Mouse (Mus musculus) embryo, embryonic 10 days (tissue): ENCODE measurements around the gene Nedd9.
"Not testable (repeated sequence)": the region's sequence is repeated elsewhere in the genome, so short reads cannot be mapped to it uniquely, and the experiment has no call there.

Experiments
- DNase-seq: peaks from one replicate; pipeline ENCODE4 v3.0.0-alpha.2; 2015; ENCODE audit warnings: low spot score

Gene Nedd9

DNA sequence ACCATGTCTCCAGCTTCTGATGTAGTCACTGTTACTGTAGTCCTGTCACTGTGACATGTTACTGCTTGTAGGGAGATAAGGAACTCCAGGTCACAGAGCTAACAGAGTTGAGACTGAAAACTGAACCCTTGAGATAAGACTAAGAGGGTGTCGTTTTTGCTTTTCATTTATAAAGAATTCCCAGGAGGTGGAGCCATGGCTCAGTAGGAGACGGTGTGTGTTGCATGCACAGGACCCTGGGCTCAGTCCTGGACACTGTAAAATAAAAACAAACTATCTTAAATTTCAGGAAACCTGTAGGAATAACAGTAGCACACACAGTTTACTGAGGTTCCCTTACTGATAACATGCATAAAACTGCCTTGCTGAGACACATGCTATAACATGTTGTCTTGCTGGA is 188.6 kb downstream of the Nedd9 start:
- no peak for DNase-seq

DNA sequence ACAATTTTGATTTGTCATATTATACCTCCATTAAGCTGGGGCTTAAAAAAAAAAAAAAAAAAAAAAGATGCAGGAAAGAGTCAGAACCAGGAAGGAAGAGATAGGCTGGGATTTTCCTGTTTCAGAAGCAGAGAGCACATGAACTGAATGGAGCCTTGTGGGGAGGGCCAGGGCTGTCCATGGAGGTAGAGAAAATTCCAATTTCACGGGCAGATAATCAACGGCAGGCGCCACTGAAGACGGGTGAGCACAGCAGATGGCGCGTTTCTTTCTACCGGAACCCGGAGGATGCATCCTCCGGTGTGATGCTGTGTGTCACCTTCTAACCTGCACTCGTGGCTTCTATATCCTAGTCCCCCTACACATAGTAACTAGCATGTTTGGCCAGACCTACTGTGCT is 190.8 kb downstream of the Nedd9 start:
- DNase-seq, result peak; percentile 42

DNA sequence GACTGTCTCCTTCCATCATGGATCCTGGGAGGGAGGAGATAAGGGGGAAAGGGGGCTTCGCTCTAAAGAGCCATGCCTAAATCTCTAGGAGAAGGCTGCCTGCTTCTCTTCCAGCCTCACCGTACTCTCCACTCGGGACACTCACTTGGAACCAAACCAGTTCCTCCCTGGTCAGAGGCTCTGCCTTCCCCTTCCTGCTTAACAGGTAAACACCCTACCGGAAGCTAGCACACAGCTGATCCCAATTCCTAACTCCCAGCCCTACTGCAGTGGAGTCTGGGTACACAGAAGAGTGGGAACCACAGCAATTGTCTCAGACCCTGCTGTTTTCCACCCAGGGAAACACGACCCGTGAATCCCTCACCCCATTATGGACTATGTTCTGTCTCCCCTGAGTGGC is 191.3 kb downstream of the Nedd9 start:
- DNase-seq, result no peak

DNA sequence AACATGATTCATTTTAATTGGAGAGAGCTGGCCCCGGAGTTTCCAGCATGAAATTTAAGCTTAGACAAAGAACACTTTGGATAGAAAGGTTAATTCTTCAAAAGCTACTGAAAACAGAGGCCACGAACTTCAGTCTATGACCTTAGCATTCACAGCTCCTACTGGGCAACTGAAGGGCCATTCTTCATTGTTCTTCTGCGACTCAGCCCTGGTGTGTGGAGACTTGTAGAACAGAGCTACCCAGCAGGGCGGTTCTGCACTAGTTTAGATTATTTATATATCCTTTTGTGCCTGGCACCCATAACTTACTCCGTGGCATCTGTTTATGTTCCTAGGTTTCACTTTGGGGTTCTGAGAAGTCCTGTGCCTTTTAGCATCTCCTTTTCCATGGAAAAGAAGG is 193.6 kb downstream of the Nedd9 start:
- peak; percentile 50 for DNase-seq

DNA sequence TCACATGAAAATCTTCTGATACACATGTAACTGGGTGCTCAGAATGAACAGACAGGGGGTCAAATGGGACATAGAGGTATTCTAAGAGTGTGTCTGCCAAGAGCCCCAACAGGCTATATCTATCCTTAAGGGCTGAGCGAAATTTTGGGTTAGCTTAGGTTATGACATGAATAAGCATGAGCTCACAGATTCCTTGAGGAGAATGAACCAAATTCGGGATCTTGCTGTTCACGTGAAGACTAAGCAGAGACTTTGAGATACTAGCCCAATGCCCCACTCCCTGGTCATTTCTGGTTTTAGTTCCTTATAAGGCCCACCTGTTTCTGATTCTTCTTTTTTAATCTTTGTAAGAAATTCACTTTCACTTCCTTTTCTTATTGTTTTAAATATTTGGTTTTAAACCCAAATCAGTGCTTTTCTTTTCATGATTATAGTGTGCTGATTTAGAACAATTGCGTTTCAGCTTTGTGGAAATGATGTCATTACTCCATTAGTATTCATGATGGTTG is 195.6 kb downstream of the Nedd9 start:
- DNase-seq, result no peak

DNA sequence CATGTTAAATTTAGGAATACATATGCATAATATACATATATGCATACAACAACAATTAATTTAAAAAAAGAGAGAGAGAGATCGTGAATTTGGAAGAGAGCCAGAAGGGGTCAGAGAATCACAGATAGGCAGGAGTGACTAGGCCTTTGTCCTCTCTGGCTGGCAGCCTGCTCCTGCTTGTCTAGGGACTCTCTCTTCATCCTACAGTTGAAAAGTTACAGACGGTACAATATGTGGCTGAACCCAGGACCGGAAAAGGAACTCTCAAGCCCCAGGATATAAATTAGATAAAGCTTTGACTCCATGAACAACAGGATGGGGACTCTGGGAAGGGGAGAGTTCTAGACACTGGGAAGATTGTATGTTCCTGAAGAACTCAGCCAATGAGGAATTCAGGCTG is 200.9 kb downstream of the Nedd9 start:
- DNase-seq, result no peak

DNA sequence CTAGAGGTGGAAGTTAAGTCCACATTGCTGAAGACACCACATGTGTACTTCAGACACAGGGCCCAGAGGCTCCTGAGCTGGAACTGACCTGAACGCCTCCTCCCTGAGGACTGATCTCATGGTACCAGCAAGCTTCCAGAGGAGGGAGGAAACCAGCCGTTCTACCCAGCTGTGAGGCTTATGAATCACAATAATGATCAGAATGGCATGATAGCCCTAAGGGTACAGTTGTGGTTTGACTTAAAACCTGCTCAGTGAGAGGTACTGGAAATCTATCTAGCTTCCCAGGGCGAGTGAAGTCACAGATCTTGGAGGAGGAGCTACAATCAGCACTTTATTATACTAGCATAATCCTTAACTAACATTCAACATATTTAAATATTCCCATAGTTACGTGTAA is 201.7 kb downstream of the Nedd9 start:
- DNase-seq, result no peak

DNA sequence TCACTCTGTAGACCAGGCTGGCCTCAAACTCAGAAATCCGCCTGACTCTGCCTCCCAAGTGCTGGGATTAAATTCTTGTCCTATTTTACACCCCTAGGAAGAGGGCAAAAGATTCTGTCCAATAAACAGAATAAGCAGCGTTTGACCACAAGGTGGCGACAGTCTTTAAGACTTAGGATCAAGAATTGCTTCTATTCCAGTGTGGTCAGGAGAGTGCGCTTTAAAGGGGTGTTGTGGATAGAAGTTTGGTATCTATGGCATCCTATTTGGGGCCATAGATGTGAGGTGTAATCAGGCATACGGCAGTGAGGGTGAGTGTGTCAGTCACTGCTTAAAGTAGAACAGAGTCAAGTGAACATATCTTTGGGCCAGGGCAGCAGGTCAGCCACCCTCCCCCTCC is 203.9 kb downstream of the Nedd9 start:
- DNase-seq, result peak; percentile 93

DNA sequence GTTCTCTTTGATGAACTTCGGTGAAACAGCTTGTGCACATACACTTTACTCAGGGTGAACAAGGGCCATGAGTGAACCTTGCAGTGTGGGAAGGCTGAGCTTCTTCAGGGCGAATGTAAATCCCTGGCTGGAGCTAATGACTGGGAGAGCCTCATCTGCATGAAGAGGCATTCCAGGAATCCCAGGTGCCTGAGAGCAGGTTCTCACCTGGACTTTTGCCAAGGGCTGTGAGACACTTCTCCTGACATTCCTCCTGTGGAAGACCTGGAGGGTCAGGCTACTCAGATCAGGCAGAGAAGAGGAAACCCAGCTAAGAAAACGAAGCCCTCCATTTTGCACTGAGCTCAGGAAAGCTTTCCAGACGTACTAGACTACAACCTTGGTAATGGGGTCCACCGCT is 206.5 kb downstream of the Nedd9 start:
- DNase-seq, result no peak

DNA sequence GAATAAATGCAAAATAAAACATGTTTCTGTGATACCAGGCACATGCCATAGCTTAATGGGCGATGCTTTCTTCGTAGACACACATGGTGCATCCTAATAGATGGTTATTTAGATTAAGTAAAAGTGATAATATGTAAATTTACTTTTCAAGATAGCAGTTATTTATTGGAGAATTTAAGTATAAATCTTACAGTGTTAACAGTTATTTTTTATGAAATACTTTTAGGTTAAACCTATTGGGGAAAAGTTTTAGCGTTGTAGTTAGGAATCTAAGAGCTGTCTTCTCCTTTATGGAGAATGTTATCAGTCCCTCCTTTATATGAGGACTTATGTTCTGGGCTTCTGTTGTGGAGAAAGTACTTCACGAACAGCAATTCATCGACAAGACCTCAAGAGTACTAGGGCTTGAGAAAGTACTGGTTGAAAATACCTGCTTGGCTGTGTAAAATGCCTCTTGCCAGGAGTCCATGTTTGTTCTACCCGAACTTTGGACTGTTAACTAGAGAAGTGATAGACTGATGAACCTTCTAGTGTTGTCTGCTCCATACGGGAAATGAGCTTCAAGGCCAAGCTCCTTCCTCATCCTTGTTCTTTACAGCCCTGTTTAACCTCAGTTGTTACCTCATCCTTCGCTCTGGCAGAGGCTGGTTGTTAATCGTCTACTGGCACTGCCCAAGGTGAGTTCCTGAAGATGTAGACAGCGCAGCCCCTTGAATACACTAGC is 213.1 kb downstream of the Nedd9 start, which contains the start of gene Gm17364:
Gene Gm17364, minus strand, starts transcription at position 51 of the 724 bp plus-strand sequence.
- no peak for DNase-seq

DNA sequence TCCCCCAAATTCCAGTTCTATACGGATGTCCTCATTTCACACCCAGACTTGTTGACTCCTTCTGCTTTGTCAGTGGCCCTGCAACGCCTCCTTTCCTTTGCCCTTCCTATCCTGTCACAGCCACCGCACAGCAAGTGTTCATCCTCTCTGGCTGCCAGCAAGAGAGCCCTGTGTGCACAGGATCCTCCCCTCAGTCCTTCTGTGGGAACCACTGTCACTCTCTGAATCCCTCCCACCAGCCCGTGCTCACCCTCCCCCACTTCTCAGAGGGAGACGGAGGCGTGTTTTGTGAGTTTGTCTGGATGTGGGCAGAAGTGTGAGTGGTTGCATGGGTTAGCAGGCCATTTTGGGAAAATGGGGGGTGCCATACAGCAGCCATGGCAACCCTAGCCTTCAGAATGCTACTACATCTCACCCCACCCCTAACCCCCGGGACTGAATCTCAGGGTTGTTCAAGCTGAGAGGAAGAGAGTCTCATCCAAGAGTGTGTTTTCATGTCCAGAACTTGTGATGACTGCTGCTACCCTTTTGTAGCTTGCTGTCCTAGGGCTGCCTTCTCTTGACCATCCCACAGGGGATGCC is 219.2 kb downstream of the Nedd9 start:
- DNase-seq, result peak; percentile 35

DNA sequence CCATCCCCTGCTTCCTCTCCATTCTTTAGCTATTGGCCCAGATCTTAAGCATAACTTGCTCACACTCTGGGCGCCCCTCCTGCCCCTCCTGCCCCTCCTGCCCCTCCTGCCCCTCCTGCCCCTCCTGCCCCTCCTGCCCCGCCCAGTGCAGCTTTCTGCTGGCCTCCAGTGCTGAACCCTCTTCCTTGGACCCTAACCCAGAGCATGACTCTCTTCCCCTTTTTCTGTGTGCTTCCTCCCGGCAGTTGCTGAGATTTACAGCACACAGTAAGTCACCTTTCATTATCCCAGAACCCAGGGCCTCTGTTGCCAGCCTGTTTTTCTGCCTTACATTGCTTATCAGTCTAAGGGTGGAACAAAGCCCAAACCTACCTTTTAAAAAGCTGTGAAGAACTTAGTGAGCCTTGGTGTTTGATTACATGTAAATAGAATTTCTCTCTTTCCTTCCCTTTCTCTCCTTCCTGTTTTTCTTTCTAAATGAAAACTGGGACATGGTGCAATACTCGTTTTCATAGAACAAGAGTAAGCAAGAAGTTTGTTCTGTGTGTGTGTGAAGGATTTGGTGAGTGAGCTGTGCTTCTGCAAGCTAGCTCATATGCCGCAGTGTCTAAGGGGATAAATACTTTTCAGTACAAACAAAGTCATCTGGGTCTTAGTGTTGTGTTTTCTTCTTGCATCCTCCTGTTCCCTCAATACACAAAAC is 223.7 kb downstream of the Nedd9 start:
- no peak for DNase-seq

DNA sequence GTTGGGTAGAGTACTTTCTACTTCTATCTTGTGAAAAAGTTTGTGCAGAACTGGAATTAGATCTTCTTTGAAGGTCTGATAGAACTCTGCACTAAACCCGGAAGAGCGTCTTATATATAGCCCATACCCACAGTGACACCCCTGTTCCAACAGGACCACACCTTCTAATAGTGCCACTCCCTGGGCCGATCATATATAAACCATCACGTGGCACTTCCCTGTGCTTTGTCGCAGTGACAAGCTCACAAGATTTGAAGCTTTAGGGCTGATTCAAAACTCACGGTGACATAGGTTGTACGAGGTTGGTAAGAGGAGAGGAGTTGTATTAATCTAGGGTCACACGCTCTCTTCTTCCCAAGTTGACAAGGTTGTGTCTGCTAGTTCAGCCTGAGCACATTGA is 225.5 kb downstream of the Nedd9 start:
- not testable (repeated sequence) for DNase-seq
